Mouse (Mus musculus) embryonic fibroblast, embryonic 13.5 days (primary cell): Measurements from ENCODE around the gene Cxcl14.

Experiments
- CTCF ChIP-seq: IDR thresholded peaks from 2 replicates; pipeline ENCODE4 v1.5.1; 2011; ENCODE audit warnings: mild to moderate bottlenecking, control low read depth, low read length, moderate library complexity, borderline replicate concordance; ENCODE audit not compliant: insufficient read depth
- POLR2A ChIP-seq: IDR thresholded peaks from 2 replicates; pipeline ENCODE4 v1.6.1; 2011; ENCODE audit warnings: low read depth, mild to moderate bottlenecking, control low read depth, low read length, moderate library complexity

DNA sequence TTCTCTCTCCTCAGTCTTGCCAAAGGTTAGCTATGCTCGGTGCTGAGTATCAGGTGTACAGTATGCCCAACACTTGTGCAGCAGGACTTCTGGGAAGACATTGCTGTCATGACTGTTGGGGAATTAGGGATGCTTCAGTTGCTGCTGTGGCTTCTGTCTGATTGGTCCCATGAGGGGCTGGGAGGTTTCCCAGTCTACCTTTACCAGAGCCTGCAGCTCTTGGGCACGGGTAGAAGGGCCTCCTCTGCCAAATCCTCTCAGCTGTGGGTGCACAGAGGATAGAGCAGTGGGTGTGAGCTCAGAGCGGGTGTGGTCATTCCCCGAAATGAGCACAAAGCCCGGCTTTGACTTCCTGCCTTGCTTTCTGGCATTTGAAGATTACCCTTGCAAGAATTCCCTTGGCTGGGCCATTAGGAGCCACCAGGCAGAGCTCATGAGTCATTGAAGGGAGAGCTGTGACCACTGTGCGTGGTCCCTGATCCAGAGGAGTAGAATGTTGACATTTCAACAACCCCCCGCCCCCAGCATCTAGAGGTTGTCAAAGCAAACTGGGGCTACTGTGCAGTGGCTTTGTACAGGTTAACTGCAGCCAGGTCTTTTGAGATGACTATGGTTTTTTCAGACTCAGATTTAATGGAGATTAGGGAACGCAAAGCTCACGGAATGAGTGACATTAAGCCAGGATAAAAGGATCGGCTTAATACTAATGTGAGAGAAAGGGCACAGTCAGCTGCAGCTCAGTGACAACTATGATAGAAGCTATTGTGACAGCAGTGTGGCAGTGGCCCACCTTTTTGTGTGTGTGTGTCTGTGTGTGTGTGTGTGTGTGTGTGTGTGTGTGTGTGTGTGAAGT is 34.5 kb upstream of the Cxcl14 start:
- TF ChIP-seq CTCF (no peak), POLR2A (no peak)
